Mouse (Mus musculus) forebrain, embryonic 14.5 days (tissue): ENCODE measurements around the gene Slc23a4. TPM values are rescaled to one million over a fixed set of nuclear protein-coding genes. Genes with fewer than 3 reads are reported as not detected.

Source experiments
- ATAC-seq: fragments of 200-750 bp; cut with Nextera tagmentation; 2 replicates; pipeline ENCODE4 v1.8.0; 2017; ENCODE audit warnings: mild to moderate bottlenecking, moderate library complexity
- DNase-seq: peaks from one replicate; pipeline ENCODE4 v3.0.0-alpha.2; 2015; ENCODE audit warnings: low spot score
- H3K27ac ChIP-seq: fragments of 300-500 bp; sonication (generic); 2 replicates; pipeline ENCODE4 v1.5.1; 2014; ENCODE audit warnings: low read depth, mild to moderate bottlenecking, control low read depth, low read length, moderate library complexity
- H3K27me3 ChIP-seq: fragments of 300-500 bp; sonication (generic); replicated peaks from 2 replicates; pipeline ENCODE4 v1.6.1; 2014; ENCODE audit warnings: low read length, control low read depth, mixed read lengths; ENCODE audit not compliant: control insufficient read depth, insufficient read depth
- H3K36me3 ChIP-seq: fragments of 300-500 bp; sonication (generic); 2 replicates; pipeline ENCODE4 v1.6.1; 2014; ENCODE audit warnings: low read length, control low read depth; ENCODE audit not compliant: control insufficient read depth, insufficient read depth
- H3K4me1 ChIP-seq: fragments of 300-500 bp; sonication (generic); 2 replicates; pipeline ENCODE4 v1.6.1; 2014; ENCODE audit warnings: antibody characterized with exemption, low read length, control low read depth; ENCODE audit not compliant: control insufficient read depth, insufficient read depth
- H3K4me2 ChIP-seq: fragments of 300-500 bp; sonication (generic); 2 replicates; pipeline ENCODE4 v1.6.1; 2014; ENCODE audit warnings: mild to moderate bottlenecking, control low read depth, low read length
- H3K4me3 ChIP-seq: fragments of 300-500 bp; sonication (generic); 2 replicates; pipeline ENCODE4 v1.5.1; 2014; ENCODE audit warnings: low read depth, low read length, control low read depth
- H3K9ac ChIP-seq: fragments of 300-500 bp; sonication (generic); 2 replicates; pipeline ENCODE4 v1.6.1; 2014; ENCODE audit warnings: mild to moderate bottlenecking, low read length, control low read depth, moderate library complexity
- H3K9me3 ChIP-seq: fragments of 300-500 bp; sonication (generic); replicated peaks from 2 replicates; pipeline ENCODE4 v1.6.1; 2016; ENCODE audit warnings: low read length, control low read depth, mixed read lengths; ENCODE audit not compliant: control insufficient read depth
- WGBS: fragments of 180-500 bp; shearing (Covaris S2); extraction: QIAGEN DNeasy Blood & Tissue Kit; methylation state at CpG from one replicate; pipeline ENCODE4 v1.1.7; 2014; 5-methylcytosine and 5-hydroxymethylcytosine counted together
- polyA plus RNA-seq: library from polyadenylated mRNA; unstranded; fragments of >200 nt; fragmentation: Nextera tagmentation; extraction: Ambion mirVana; gene quantifications from 2 replicates; pipeline ENCODE4 v1.2.1, GENCODE M21; 2014

Gene Slc23a4
- polyA plus RNA-seq, 1 experiment from 2014 or later: 0.55 TPM

DNA sequence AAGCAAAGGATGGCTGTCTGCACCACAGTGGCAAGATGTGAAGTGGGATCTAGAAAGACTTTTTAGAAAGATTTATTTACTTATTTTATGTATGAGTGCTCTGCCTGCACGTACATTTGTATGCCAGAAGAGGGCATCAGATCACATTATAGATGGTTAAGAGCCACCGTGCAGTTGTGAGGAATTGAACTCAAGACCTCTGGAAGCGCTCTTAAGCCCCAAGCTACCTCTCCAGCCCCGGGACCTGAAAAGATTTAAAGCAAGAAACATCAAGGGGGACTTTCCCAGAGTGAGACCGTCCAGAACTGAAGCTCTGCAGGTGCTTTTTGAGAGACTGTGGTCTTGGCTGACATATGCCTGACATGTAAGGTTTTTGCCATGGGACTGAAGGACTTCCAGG, 51.5 kb downstream of the Slc23a4 start:
- Histone ChIP-seq H3K27me3 (no peaks in the 10 kb centered on the region), H3K4me2 (no peak overlapping the region), H3K4me3 (no peak overlapping the region), H3K27ac (no peak overlapping the region), H3K9me3 (no peaks in the 10 kb centered on the region), H3K36me3 (no peaks in the 10 kb centered on the region), H3K9ac (no peak overlapping the region), H3K4me1 (no peaks in the 10 kb centered on the region)
- no peak for ATAC-seq
- 73% methylated on average over 5 of the region's 5 CpGs for WGBS
- no peak for DNase-seq

DNA sequence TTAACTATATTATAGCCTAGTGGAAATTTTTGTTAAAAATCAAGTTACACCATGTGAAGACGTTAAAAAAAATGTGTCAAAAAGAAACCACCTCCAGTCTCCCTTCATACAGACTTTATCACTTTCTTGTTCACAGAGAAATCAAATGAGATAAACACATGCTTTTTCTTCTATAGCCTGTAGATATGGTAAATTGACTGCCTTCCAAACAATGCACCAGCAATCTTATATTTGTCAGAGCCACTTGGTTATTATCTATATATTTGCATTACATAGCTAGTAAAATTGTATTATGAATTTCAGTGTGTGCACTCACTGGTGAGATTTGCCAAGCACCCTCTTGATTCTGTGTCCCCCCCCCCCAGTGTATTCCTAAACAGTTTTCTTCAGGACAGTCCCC, 55.6 kb downstream of the Slc23a4 start:
- no peak for ATAC-seq

DNA sequence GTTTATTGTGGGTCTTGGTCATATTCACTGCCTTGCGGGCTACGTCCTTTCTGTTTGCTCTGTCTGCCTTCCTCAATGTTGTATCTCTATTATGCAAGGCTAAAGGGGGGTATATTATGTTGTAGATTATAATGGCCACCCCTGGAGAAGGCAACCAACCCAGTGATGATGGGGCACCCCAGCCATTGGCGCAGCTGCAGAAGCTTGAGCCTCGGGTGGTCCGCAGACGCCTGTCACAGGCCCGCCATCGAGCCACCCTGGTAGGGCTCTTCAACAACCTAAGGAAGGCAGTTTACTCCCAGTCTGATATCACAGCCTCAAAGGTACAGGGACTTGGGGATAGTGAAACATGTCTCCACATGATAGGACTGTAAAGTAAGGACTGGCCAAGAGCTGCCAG, 60.6 kb downstream of the Slc23a4 start:
- Histone ChIP-seq H3K9me3 (no peaks in the 10 kb centered on the region), H3K27ac (no peak overlapping the region), H3K36me3 (no peaks in the 10 kb centered on the region), H3K9ac (no peak overlapping the region), H3K27me3 (no peaks in the 10 kb centered on the region), H3K4me1 (no peaks in the 10 kb centered on the region), H3K4me2 (no peak overlapping the region), H3K4me3 (no peak overlapping the region)
- WGBS: 89% methylated on average over 8 of the region's 8 CpGs
- no peak for DNase-seq
- no peak for ATAC-seq

More for the DNA sequence above, 55.6 kb downstream of the Slc23a4 start:
- Histone ChIP-seq H3K4me3 (no peak overlapping the region), H3K9me3 (no peaks in the 10 kb centered on the region), H3K9ac (no peak overlapping the region), H3K27ac (no peak overlapping the region), H3K4me2 (no peak overlapping the region), H3K4me1 (no peaks in the 10 kb centered on the region), H3K27me3 (no peaks in the 10 kb centered on the region), H3K36me3 (no peaks in the 10 kb centered on the region)
- DNase-seq: no peak
- 88% methylated on average over 1 of the region's 1 CpGs for WGBS

DNA sequence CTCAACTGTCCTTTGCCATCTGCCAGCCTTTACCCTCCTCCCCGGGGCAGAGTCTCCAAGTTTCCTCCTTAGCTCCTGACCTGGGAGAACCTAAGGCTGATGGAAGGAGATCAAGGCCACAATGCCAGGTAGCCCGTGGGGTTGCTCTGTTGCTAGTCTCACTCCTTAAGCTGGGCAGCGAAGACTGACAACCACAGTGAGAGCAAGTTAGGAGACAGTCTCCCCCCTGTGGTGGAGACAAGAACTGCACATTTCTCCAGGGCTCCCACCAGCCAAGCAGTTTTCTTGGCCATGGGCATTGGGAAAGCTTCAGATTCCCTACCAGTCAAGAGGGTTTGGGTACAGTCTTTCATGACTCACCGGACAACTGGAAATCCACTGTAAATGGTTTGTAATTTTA, 61.0 kb downstream of the Slc23a4 start:
- Histone ChIP-seq H3K9ac (no peak overlapping the region), H3K27ac (no peak overlapping the region), H3K9me3 (no peaks in the 10 kb centered on the region), H3K4me3 (no peak overlapping the region), H3K4me1 (no peaks in the 10 kb centered on the region), H3K4me2 (no peak overlapping the region), H3K27me3 (no peaks in the 10 kb centered on the region), H3K36me3 (no peaks in the 10 kb centered on the region)
- ATAC-seq (peak; percentile 50), DNase-seq (peak; percentile 69)
- WGBS: 37% methylated on average over 4 of the region's 4 CpGs

DNA sequence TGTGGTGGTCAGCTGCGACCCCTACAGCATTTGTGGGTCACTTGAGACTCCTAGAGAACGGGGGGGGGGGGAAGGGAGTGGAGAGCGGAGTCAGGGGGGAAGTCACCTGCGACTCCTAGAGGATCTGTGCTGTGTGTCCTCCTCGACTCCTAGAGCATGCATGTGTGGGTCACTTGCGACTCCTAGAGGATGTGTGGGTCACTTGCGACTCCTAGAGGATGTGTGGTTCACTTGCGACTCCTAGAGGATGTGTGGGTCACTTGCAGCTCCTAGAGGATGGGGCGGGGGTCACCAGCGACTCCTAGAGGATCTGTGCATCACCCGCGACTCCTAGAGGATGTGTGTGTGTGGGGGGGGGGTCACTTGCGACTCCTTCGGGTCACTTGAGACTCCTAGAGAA, 66.3 kb downstream of the Slc23a4 start:
- Histone ChIP-seq H3K4me1 (no peaks in the 10 kb centered on the region), H3K27me3 (no peaks in the 10 kb centered on the region), H3K9me3 (no peaks in the 10 kb centered on the region), H3K36me3 (no peaks in the 10 kb centered on the region), H3K4me3 (no peak overlapping the region), H3K9ac (no peak overlapping the region), H3K27ac (no peak overlapping the region), H3K4me2 (no peak overlapping the region)
- 59% methylated on average over 14 of the region's 14 CpGs for whole genome bisulfite sequencing
- ATAC-seq (no peak), DNase-seq (peak; percentile 11)

DNA sequence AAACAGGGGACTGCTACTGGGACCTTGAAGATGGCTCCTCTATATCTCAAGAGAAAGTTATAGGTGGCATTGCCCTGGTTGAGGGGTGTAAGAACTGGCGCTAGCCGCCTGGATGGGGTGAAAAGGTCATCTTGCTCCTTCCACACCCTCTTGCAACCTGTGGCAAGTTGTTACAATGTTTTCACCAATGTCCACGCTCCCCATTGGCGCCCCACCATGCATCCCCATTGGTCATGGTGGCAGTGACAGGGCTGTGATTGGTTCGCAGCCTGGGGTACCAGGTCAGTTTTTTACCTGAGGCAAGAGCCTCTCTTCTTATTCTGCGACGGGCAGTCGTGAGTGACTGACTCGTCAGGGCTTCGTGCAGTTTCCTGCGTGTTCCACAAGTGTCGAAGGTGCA, 67.6 kb downstream of the Slc23a4 start:
- Histone ChIP-seq H3K4me1 (no peaks in the 10 kb centered on the region), H3K4me3 (no peak overlapping the region), H3K9me3 (no peaks in the 10 kb centered on the region), H3K9ac (no peak overlapping the region), H3K27me3 (no peaks in the 10 kb centered on the region), H3K27ac (no peak overlapping the region), H3K36me3 (no peaks in the 10 kb centered on the region), H3K4me2 (no peak overlapping the region)
- 93% methylated on average over 12 of the region's 12 CpGs for WGBS
- DNase-seq (no peak), ATAC-seq (no peak)

DNA sequence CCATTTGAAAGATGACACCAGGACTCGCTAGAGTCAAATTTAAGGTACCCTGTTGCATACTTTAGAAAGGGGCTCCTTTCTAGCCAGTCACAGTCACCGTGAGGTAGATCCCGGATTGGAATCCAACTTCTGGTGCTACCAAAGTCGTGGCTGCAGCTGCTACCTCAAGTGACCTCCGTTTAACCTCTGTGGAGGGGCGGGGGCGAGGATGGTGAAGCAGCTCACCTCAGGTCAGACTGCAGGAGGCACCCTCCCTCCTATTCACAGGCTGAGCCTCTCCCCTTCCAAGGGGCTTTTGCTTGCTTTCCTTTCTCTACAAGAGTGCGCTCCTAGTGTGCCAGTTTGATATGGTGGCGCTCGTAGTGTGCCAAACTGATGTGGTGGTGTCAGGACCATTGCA, 68.2 kb downstream of the Slc23a4 start, which contains the start of gene Stra8:
TSS of gene Stra8 (plus strand) at position 208 of the 400 bp plus-strand sequence.
- Histone ChIP-seq H3K36me3 (no peaks in the 10 kb centered on the region), H3K9ac (no peak within 1 kb of the TSS), H3K9me3 (no peaks in the 10 kb centered on the region), H3K4me2 (no peak within 1 kb of the TSS), H3K4me1 (no peaks in the 10 kb centered on the region), H3K27ac (no peak within 1 kb of the TSS), H3K4me3 (no peak within 1 kb of the TSS), H3K27me3 (no peaks in the 10 kb centered on the region)
- ATAC-seq: no peak
- no peak for DNase-seq
- WGBS: 50% methylated on average over 10 of the region's 10 CpGs

DNA sequence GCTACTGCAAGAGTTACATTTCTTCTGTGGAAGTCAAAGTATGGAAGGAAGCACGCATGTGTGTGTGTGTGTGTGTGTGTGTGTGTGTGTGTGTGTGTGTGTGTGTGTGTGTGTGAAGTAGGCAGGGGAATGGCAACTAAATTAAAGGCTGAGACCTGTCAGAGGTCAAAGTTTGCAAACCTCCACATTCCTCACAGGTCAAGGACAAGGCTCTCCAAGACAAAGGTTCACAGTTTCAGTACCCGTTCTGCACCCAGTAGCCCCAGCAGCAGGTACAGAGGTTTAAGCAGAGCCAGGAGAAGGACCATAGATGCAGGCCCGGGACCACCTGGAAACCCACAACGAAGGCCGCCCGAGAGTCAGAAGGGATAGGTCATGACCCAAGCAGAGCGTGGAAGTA, 69.1 kb downstream of the Slc23a4 start:
- H3K4me2 ChIP-seq: no peak overlapping the region
- no peak overlapping the region for H3K4me3 ChIP-seq
- H3K36me3 ChIP-seq: no peaks in the 10 kb centered on the region
- no peak overlapping the region for H3K27ac ChIP-seq
- H3K9me3 ChIP-seq: no peaks in the 10 kb centered on the region
- DNase-seq (no peak), ATAC-seq (no peak)
- H3K9ac ChIP-seq: no peak overlapping the region
- H3K4me1 ChIP-seq: no peaks in the 10 kb centered on the region
- no peaks in the 10 kb centered on the region for H3K27me3 ChIP-seq
- WGBS: 85% methylated on average over 7 of the region's 7 CpGs

DNA sequence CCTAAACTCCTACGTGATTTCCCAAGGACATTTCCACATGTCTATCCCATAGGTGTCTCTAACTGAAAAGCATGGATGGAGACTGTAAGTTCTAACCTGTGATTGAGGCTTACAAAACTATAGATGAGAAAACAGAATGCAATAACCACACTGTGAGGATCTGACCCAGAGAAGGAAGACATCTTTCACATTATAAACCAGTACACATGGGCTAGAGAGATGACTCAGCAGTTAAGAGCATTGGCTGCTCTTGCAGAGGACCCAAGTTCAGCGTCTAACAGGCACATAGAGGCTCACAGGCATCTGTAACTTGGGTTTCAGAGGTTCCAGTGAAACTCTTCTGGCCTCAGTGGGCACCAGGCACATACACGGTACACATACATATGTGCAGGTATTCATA, 73.7 kb downstream of the Slc23a4 start:
- H3K27me3 ChIP-seq: no peaks in the 10 kb centered on the region
- no peak for DNase-seq
- H3K4me1 ChIP-seq: peaks cover 7% of the 10 kb centered on the region
- ATAC-seq: no peak
- H3K27ac ChIP-seq: no peak overlapping the region
- no peak overlapping the region for H3K9ac ChIP-seq
- no peaks in the 10 kb centered on the region for H3K9me3 ChIP-seq
- WGBS: 85% methylated on average over 3 of the region's 3 CpGs
- H3K36me3 ChIP-seq: no peaks in the 10 kb centered on the region
- H3K4me2 ChIP-seq: no peak overlapping the region
- no peak overlapping the region for H3K4me3 ChIP-seq
